Mouse (Mus musculus): ENCODE measurements at regions not wholly inside any gene's neighbourhood (a gene's known extent, or its start where the extent isn't known, plus 50 kb on each side); places are given as distances from the start of the nearest gene placed in this dataset.

GRCm38 (mm10) chr10:85266148-85266547, 81.3 kb upstream of the Cry1 start:
- TF ChIP-seq CTCF (conservative IDR thresholded peaks at IDR 0.05; ENCODE audit: insufficient read depth, insufficient read length, low read depth, low read length) (no peak), POLR2A (IDR thresholded peaks at IDR 0.05; ENCODE audit: low read depth, low read length) (no peak)
